ENCODE assay signal across 9 mouse cellular contexts in the genomic region with DNA sequence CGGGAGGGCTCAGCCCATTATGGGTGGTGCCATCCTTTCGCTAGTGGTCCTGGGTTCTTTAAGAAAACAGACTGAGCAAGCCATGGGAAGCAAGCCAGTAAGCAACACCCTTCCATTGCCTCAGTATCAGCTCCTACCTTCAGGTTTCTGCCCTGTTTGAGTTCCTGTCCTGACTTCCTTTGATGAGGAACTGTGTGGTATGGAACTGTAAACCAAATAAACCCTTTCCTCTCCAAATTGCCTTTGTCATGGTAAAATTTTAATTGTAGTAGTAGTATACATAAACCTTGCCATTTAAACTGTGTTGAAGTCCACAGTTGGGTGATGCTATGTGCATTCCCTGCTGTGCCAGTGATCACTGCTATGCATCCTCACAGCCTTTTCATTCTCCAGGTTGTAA. TPM values are rescaled to one million over a fixed set of nuclear protein-coding genes. Genes with fewer than 3 reads are reported as not detected.
DNase-seq lines count a peak whose midpoint lies in the region; ATAC-seq lines count a peak whose summit lies in the region.
"Had no signal": no experiment of that assay in that cellular context is flagged by ENCODE, and none has a peak within 500 bp of the region (broad histone marks: within the 10 kb centered on the region; RNA-seq: fewer than 3 reads in every experiment).

No protein-coding gene starts in this region.

- no peaks in the 10 kb centered on the region for H3K27me3 ChIP-seq in heart, embryonic 16.5 days (ENCODE audit: control insufficient read depth, insufficient read depth, low read length)
- H3K27me3 ChIP-seq in forebrain, embryonic 14.5 days (replicated peaks; ENCODE audit: control insufficient read depth, insufficient read depth, low read length), result no peaks in the 10 kb centered on the region
- H3K27me3 ChIP-seq in midbrain, embryonic 11.5 days (ENCODE audit: control insufficient read depth, insufficient read depth, low read length), result no peaks in the 10 kb centered on the region

- no peak overlapping the region; the same call in 1 of the 2 replicates for H3K9ac ChIP-seq in heart, embryonic 16.5 days (ENCODE audit: low read length)
- H3K9ac ChIP-seq in forebrain, embryonic 14.5 days (ENCODE audit: low read length), result no peak overlapping the region
- no peak overlapping the region for H3K9ac ChIP-seq in midbrain, embryonic 11.5 days (ENCODE audit: low read length)

- peak overlapping the region; percentile 81 for H3K4me2 ChIP-seq in heart, embryonic 16.5 days (ENCODE audit: low read depth, low read length)
- H3K4me2 ChIP-seq in forebrain, embryonic 14.5 days (ENCODE audit: low read length), result peak overlapping the region; percentile 86; the same call in 1 of the 2 replicates
- peak overlapping the region; percentile 6; the same call in 1 of the 2 replicates for H3K4me2 ChIP-seq in midbrain, embryonic 11.5 days

- no peak for ATAC-seq in heart, embryonic 16.5 days (replicated peaks; ENCODE audit: extremely low read depth, insufficient read depth, low FRiP score)
- no peak for ATAC-seq in forebrain, embryonic 14.5 days
- no peak for ATAC-seq in midbrain, embryonic 11.5 days (ENCODE audit: low FRiP score)
- ATAC-seq: inflammation-experienced regulatory T-cells, adult 6 months had no signal

- no peak for DNase-seq in heart, postnatal 4 days
- peak; percentile 51 for DNase-seq in ZHBTc4 (ENCODE audit: low read depth, low spot score)
- no peak for DNase-seq in forebrain, embryonic 14.5 days (ENCODE audit: low spot score)
- DNase-seq in midbrain, embryonic 11.5 days (ENCODE audit: low spot score, missing footprints), result peak; percentile 54
- DNase-seq in adrenal gland, postnatal 10 days, result no peak
- no peak for DNase-seq in ovary, adult 18-20 months (ENCODE audit: low spot score)
- no peak for DNase-seq in left cerebral cortex, adult 11 months (ENCODE audit: low spot score)

- H3K4me3 ChIP-seq in heart, embryonic 16.5 days (ENCODE audit: low read length), result peak overlapping the region; percentile 99
- no peak overlapping the region for H3K4me3 ChIP-seq in forebrain, embryonic 14.5 days (ENCODE audit: low read depth, low read length)
- H3K4me3 ChIP-seq in midbrain, embryonic 11.5 days (ENCODE audit: low read depth, low read length), result no peak overlapping the region

- peaks cover 32% of the 10 kb centered on the region for H3K4me1 ChIP-seq in heart, embryonic 16.5 days (ENCODE audit: control insufficient read depth, insufficient read depth, low read length)
- H3K4me1 ChIP-seq in forebrain, embryonic 14.5 days (ENCODE audit: control insufficient read depth, insufficient read depth, low read length), result peaks cover 16% of the 10 kb centered on the region
- H3K4me1 ChIP-seq in midbrain, embryonic 11.5 days (ENCODE audit: control insufficient read depth, insufficient read depth, low read length), result peaks cover 17% of the 10 kb centered on the region

- H3K36me3 ChIP-seq in heart, embryonic 16.5 days (ENCODE audit: control insufficient read depth, insufficient read depth), result no peaks in the 10 kb centered on the region
- no peaks in the 10 kb centered on the region for H3K36me3 ChIP-seq in forebrain, embryonic 14.5 days (ENCODE audit: control insufficient read depth, insufficient read depth, low read length)
- H3K36me3 ChIP-seq in midbrain, embryonic 11.5 days (ENCODE audit: control insufficient read depth, insufficient read depth, low read length), result no peaks in the 10 kb centered on the region

- peak overlapping the region; percentile 59; the same call in 1 of the 2 replicates for H3K27ac ChIP-seq in heart, embryonic 16.5 days (ENCODE audit: low read length)
- H3K27ac ChIP-seq in forebrain, embryonic 14.5 days (ENCODE audit: low read depth, low read length), result no peak overlapping the region
- H3K27ac ChIP-seq in midbrain, embryonic 11.5 days (ENCODE audit: low read depth, low read length), result no peak overlapping the region

- 57% methylated on average over 2 of the region's 2 CpGs for WGBS in heart, embryonic 16.5 days
- WGBS in forebrain, embryonic 14.5 days, result 70% methylated on average over 2 of the region's 2 CpGs
- WGBS in midbrain, embryonic 11.5 days, result 76% methylated on average over 2 of the region's 2 CpGs

- no peaks in the 10 kb centered on the region for H3K9me3 ChIP-seq in heart, embryonic 16.5 days (replicated peaks; ENCODE audit: control insufficient read depth, low read length)
- no peaks in the 10 kb centered on the region for H3K9me3 ChIP-seq in forebrain, embryonic 14.5 days (replicated peaks; ENCODE audit: control insufficient read depth, low read length)
- H3K9me3 ChIP-seq in midbrain, embryonic 11.5 days (ENCODE audit: control insufficient read depth, low read length), result no peaks in the 10 kb centered on the region

RNA-seq across cellular contexts. Expression of a gene that starts 2.5 kb away (rescaled TPM):
- 16.8 and 20.4 TPM in 2 replicates for polyA plus RNA-seq in heart, embryonic 16.5 days (2015; fragmentation: Nextera tagmentation; extraction: Ambion mirVana)
- 10 to 100 TPM; 93.4 to 98.4 TPM for total RNA-seq in heart, postnatal 4 days (2021)
- 12.1 and 13.8 TPM in 2 replicates for polyA plus RNA-seq in forebrain, embryonic 14.5 days (2014; fragmentation: Nextera tagmentation; extraction: Ambion mirVana)
- polyA plus RNA-seq in midbrain, embryonic 11.5 days (2014; fragmentation: Nextera tagmentation; extraction: Ambion mirVana), result 14.4 and 14.9 TPM in 2 replicates
- 10 to 100 TPM; 49.0 to 67.2 TPM for total RNA-seq in adrenal gland, postnatal 10 days (2021)

Comparison
In these comparisons a context has a peak if more than half of its experiments do, and no peak if none do; other contexts are left out.
1. H3K4me2 ChIP-seq: peak in every context shown above with its lines; median percentile 86 in forebrain, embryonic 14.5 days; 81 in heart, embryonic 16.5 days; 6 in midbrain, embryonic 11.5 days.
2. DNase-seq: peak in ZHBTc4 (single experiment) and midbrain, embryonic 11.5 days (single experiment); none in heart, postnatal 4 days (single experiment), forebrain, embryonic 14.5 days (single experiment), adrenal gland, postnatal 10 days (single experiment), ovary, adult 18-20 months (single experiment) and left cerebral cortex, adult 11 months (single experiment).